Mouse (Mus musculus): ENCODE measurements at regions not wholly inside any gene's neighbourhood (a gene's known extent, or its start where the extent isn't known, plus 50 kb on each side); places are given as distances from the start of the nearest gene placed in this dataset.

- DNase-seq (ENCODE audit: low spot score) = no peak
Observed at GRCm38 (mm10) chr8:79828763-79829542, 117.3 kb downstream of the Anapc10 start.

DNA sequence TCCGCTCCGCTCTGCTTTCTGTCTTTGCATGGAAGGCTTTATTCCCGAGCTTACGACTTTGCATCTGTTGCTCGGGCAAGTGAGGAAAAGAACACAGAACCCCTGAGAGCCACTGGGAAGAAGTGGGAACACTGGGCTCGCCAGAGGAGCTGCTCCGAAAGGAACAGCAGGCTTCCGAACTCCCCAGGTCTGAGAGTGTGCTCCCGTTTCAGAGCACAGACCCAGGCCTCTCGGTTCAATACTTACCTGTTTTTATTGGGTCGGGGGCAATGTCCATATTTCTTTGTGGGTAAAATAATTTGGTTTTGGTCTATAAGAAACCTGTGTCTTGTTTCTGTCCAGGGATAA, 117.9 kb downstream of the Anapc10 start:
- no peak for DNase-seq (ENCODE audit: low spot score)

GRCm38 (mm10) chr8:79829941-79830633, 118.5 kb downstream of the Anapc10 start:
- no peak for DNase-seq (ENCODE audit: low spot score)

GRCm38 (mm10) chr8:79838961-79839360, 127.3 kb downstream of the Anapc10 start:
- no peak for DNase-seq (ENCODE audit: low spot score)

DNA sequence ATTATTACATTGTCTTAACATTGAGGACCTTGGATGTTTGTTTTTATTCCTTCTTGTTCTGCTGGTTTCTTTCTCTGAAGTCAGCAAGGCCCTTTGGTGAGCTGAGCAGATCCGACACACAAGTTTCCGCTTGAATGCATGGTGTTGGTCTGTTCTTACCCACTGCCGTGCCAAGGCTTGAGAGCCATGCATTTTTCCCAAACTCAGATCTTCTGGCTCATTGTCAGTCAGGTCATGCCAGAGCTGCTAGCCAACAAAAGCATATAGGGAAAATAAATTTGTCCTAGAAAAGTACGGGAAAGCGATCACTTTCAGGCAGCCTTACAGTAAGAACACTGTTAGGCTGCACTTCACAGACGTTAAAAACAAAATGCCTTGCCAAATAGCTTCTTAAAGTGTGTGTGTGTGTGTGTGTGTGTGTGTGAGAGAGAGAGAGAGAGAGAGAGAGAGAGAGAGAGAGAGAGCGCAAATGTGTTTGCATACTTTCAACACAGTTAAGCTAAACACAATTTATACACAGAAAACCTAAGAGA, 138.4 kb downstream of the Anapc10 start:
- DNase-seq (ENCODE audit: low spot score) = no peak

DNA sequence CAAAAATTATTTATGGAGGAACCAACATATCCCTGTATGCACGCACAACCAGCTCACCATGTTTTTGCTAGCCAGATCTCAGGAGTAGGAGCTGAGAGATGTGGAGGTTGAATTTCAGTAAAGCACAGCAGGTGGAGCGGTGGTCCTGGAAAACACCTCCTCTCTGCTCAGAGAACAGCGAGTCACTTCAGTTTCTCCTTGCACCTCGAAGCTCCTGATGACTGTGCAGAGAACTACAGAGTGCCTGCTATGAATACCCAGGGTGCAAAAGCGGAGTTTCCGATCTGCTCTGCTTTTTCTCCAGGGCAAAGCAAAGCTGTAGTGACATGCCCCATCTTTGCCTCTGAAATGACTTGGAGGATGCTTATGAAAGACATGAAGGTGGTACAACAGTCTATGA, 138.9 kb downstream of the Anapc10 start:
- no peak for DNase-seq (ENCODE audit: low spot score)

DNA sequence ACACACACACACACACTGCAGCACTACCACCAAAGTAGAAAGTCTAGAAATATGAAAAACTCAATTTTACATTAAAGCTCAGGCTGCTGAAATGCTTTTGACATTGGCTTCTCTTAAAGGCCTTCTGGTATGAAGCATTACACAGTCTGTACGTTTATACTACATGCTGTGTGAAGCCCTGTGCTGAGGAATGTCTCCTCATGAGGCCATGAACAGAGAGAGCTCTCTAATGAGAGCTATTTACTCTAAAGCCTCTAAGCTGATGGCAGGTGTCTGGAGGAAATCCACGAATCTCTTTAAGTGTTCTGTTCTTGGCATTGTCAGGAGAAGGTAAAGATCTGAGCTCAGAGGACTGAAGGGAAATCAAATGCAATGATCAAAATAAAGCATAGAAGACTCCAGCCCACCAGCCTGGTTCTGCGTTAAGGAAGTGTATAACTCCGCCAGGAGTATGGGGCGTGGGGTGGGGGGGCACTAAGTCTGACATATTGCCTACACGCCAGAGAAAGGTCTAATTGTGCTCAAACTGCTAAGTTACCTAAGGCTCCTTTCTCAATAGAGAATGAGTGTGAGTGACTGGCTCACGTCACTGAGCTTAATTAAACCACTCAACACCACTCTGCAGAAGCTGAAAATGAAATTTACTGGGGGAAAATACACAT, 160.9 kb downstream of the Anapc10 start:
- DNase-seq (ENCODE audit: low spot score) = no peak

GRCm38 (mm10) chr8:79907971-79908370, 149.8 kb downstream of the Hhip start:
- peak; percentile 12 for DNase-seq (ENCODE audit: low spot score)

Measured in urinary bladder, postnatal 14 days (tissue).